Mouse (Mus musculus): ENCODE results near the gene Krt25. TPM values are rescaled to one million over a fixed set of nuclear protein-coding genes. Genes with fewer than 3 reads are reported as not detected.

The Krt25 gene
- total RNA-seq (2021): not detected
- long read RNA-seq, experiment 1: 0 reads
- long read RNA-seq, experiment 2: 0 reads

- DNase-seq (ENCODE audit: low spot score in 2 of 2): no peak
Observed at GRCm38 (mm10) chr11:99322851-99323250, at the start of gene Krt25. TSS of gene Krt25 (minus strand) at chr11:99322951.

DNA sequence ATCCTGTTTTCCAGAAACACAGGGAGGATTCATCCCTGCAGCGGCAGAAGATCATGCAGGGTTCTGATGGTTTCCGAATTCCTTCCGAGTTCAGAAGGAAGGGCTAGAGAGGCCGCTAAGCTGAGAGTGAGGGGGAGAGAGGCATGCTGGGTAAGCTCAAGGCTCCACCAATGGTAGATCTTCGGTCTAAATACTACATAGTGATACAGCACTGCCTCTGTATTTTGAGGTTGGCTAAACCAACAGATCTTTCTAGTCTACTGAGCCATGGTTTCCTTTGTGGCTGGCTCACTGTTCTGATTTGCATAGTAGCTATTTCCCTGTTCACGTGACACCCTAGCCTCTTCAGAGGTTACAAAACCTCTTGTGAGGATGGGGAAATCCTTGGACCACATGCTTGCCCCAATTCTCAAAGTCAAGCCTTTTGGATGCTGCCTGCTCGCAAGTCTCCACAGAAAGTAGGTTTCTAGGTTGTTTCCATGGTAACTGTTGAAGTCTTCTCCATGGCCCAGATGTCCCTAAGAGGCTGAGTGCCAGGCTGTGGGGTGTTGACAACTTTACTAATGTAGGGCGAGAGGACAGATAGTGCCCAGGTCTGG lies 47.2 kb upstream of the Krt25 start:
- no peak for DNase-seq (ENCODE audit: low spot score in 2 of 2)

- no peak for DNase-seq (ENCODE audit: low spot score in 2 of 2)
Observed at GRCm38 (mm10) chr11:99369229-99369628, 46.5 kb upstream of the Krt25 start.

- no peak for DNase-seq (ENCODE audit: low spot score in 2 of 2)
Observed at GRCm38 (mm10) chr11:99366791-99367190, 44.0 kb upstream of the Krt25 start.

- DNase-seq (ENCODE audit: low spot score in 2 of 2): peak in 1 of 2 experiments; percentile 8
Observed at GRCm38 (mm10) chr11:99364412-99364811, 41.7 kb upstream of the Krt25 start.

- DNase-seq (ENCODE audit: low spot score in 2 of 2): no peak
Observed at GRCm38 (mm10) chr11:99361423-99361822, 38.7 kb upstream of the Krt25 start.

DNA sequence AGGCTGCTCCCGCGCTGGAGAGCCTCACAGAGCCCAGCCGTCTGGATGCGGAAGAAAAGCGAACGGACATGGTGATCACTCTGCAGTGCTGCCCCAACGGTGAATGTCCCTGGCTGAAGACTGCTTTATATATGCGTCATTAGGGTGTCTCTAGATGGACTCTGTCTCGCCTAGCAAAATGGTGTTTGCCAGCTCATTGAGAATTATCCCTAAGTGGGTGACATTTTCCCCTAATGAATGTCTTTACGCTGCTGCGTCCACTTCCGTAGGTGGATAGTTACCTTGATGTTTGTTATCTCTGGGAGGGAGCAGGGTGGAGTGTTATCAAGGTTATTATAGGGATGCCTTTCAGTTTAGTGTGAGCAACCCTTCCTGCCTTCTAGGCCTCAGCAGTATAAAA lies 28.3 kb upstream of the Krt25 start, which contains the start of gene Krt27:
Krt27 (minus strand) TSS at position 101 of the 400 bp plus-strand sequence.
- DNase-seq (ENCODE audit: low spot score in 2 of 2): no peak

- DNase-seq (ENCODE audit: low spot score in 2 of 2): no peak
Observed at GRCm38 (mm10) chr11:99339299-99339847, 16.6 kb upstream of the Krt25 start.

DNA sequence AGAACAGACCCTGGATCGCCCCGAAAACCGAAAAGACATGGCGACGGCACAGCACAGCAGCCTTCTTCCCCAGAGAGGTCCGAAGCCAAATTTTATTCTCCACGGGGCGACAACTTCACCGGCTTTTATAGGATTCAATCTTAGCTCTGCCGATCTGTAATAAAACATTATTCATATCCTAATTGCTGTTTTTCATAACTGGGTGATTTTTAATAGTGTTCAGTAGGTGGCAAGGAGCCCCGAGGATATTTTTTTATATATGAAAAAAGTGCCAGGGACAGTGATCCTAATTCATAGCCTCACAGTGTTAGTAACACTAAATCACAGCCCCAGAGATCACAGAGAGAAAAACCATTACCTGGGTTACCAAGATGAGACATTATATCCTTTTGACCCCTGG lies 15.1 kb upstream of the Krt25 start, which contains the start of gene Krt26:
Krt26 (minus strand) TSS at position 101 of the 400 bp plus-strand sequence.
- no peak for DNase-seq (ENCODE audit: low spot score in 2 of 2)

DNA sequence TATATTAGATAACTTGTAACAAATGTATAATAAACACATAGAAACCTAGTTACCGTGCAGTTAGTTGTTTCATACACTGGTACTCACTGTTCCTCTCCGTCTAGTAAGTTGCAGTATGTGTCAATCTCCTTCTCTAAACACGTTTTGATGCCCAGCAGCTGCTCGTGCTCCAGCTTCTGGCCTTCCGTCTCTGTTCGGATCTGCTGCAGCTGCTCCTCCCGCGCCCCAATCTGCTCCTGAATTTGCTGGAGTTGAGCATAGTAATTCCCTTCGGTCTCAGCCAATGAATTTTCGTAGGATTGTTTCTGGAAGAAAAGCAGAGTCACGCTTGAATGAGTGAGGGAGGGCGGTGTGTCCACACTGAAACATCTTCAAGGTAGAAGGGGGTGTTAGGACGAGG lies 10.7 kb upstream of the Krt25 start:
- DNase-seq (ENCODE audit: low spot score in 2 of 2): no peak

DNA sequence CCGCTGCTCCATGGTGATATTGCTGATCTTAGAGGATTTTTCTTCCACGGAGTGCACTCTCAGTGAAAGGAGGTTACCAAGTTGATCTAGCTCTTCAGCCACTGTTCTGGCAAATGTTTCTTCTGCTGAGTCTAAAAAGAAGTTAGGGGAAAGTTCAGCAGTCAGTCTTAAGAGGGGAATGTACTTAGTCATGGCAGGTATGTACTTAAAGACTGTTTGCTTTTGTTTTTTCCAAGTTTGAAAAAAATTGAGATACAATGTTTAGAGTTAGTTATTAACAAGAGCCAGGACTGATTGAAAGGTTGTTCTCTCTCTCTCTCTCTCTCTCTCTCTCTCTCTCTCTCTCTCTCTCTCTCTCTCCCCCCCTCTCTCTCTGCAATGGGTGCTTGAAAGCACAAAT lies 6.9 kb upstream of the Krt25 start:
- DNase-seq (ENCODE audit: low spot score in 2 of 2): no peak

DNA sequence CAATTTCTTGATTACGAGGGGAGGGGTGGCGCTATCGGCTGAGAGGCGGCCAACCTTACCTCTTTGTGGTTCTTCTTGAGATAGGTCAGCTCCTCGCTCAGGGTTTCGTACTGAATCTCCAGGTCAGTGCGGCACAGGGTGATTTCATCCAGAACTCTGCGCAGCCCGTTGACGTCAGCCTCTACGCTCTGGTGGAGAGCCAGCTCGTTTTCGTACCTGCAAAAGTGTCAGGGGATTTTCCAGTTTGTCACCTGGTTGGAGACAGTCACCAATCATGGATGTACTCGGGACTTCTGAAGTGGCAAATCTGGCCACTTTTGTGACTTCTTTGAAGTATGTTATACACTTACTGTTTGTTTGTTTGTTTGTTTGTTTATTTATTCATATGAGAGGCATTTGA lies 1.7 kb downstream of the Krt25 start:
- no peak for DNase-seq (ENCODE audit: low spot score in 2 of 2)

- DNase-seq (ENCODE audit: low spot score in 2 of 2): no peak
Observed at GRCm38 (mm10) chr11:99319127-99319526, 3.6 kb downstream of the Krt25 start.

DNA sequence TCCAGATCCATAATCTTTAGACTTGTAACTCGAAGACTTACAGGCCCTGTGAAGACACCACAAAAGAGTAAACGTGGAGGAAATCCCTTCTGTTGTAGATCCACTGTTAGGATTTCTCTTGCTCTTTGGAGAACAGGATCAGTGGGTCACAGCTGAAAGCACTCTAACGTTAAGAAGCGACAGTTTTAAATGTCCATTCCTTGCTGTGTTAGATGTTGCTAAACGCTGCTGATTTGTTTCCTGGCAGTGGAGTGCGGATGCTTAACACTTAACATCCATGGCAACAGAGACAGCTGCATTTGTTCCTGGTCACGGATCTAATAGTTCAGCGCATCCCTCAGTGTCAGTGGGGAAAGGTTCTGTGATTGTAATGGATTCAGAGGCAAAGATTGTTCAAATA lies 6.2 kb downstream of the Krt25 start:
- no peak for DNase-seq (ENCODE audit: low spot score in 2 of 2)

DNA sequence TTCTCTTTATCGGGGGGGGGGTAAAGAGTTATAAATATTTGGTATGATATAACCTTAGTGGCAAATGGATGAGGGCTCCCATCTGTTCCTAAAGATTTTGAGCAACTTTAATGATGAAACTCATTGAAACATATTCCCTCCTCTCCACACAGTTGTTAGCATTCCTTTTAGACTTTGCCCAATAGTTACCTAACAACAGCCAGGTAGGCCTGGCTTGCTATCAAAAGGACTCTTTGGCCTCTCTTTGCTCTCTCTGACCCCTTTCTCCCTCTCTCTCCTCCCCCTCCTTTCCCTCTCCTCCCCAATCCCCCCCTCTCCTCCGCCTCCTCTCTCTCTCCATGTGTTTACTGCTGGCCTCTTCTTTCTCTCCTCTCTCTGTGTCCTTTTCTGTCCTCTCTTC lies 8.2 kb downstream of the Krt25 start:
- DNase-seq (ENCODE audit: low spot score in 2 of 2): no peak

- DNase-seq (ENCODE audit: low spot score in 2 of 2): no peak
Observed at GRCm38 (mm10) chr11:99310882-99311281, 11.9 kb downstream of the Krt25 start.

DNA sequence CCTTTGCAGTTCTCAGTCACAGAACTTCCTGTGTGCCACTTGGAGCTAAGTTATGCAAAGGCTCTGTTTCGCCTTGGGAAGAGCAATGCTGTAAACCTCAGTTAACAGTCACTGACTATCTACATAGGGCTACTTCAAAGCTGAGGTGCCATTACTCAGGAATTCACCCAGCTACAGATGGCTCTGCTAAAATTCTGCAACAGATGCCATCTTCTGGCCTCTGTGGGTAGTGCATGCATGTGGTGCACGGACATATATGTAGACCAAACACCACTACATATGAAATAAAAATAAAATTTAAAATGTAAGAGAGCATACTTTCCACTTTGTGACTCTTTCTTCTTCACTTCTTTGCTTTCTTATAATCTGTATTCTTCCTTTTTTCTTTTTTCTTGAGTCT lies 15.2 kb downstream of the Krt25 start:
- peak; percentile 35 to 55 for DNase-seq (ENCODE audit: low spot score in 2 of 2)

DNA sequence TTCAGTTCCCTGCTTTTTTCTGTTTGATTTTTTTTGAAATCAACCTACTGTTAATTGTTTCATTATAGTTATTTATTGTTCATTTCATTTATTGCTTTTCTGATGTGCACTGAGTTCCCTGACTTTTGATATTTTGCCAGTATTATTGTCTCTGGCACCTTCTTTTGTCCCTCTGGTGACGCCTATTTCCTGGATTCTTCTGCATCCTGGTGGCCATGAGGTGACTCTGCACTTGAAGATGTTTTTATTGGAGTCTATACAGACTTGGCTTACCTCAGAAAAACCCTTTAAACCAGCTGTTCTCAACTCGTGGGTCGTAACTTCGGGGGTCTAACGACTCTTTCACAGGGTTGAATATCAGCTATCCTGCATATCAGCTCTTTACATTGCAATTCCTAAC lies 27.7 kb downstream of the Krt25 start:
- no peak for DNase-seq (ENCODE audit: low spot score in 2 of 2)

GRCm38 (mm10) chr11:99292846-99293245 lies 29.9 kb downstream of the Krt25 start:
- DNase-seq (ENCODE audit: low spot score in 2 of 2): peak in 1 of 2 experiments; percentile 21

DNA sequence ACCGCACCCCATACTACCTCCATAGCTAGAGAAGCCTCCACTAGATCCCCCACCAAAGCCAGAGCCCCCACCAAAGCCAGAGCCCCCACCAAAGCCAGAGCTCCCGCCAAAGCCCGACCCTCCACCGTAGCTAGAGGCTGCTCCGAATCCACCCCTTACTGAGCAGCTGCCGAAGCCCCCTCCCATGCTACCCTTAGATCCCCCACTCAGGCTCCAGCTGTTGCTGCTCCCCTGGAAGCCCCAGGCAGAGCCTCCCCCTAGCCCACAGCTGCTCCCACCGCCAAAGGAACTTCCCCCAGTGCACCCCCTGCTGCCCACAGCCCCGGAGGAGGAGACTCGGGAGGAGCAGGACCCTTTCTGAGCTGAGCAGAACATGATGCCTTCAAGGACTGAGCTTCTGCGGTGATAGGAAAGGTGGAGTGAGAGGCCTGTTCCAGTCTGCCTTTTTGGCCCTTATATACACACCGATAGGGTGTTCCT lies 37.9 kb downstream of the Krt25 start, which contains the start of gene Krt24:
Krt24 (minus strand) TSS at position 430 of the 480 bp plus-strand sequence.
- no peak for DNase-seq (ENCODE audit: low spot score in 2 of 2)

DNA sequence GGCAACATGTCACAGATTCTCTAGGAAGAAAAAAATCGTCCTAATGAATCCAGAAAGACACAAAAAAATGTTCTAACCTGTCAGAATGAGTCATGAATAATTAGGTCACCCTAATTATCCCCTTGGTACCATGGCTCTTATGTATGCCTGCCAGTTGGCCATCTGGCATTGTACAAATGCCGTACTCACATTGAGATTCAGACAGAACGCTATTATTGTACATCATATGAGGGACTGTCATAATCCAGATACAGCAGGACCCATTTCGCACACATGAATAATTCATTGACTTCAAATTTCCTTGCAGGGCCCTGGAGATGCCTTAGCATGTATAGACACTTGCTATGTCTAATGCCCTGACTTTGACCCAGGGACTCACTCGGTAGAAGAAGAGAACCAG lies 38.7 kb downstream of the Krt25 start:
- no peak for DNase-seq (ENCODE audit: low spot score in 2 of 2)

GRCm38 (mm10) chr11:99283334-99283733 lies 39.4 kb downstream of the Krt25 start:
- no peak for DNase-seq (ENCODE audit: low spot score in 2 of 2)

GRCm38 (mm10) chr11:99281116-99281515 lies 41.6 kb downstream of the Krt25 start:
- DNase-seq (ENCODE audit: low spot score in 2 of 2): no peak

Measured in adrenal gland, adult 18-20 months (tissue).